Mouse (Mus musculus) cerebellum, postnatal 14 days (tissue): Measurements from ENCODE around the gene Neb.
A peak's percentile ranks its signal among the peaks of the same experiment; 100 is the strongest.

Experiments
- DNase-seq, 2 experiments: peaks; one replicate each; pipeline ENCODE4 v3.0.0; 2021; ENCODE audit warnings: mixed read lengths in 2 of 2

Neb gene

DNA sequence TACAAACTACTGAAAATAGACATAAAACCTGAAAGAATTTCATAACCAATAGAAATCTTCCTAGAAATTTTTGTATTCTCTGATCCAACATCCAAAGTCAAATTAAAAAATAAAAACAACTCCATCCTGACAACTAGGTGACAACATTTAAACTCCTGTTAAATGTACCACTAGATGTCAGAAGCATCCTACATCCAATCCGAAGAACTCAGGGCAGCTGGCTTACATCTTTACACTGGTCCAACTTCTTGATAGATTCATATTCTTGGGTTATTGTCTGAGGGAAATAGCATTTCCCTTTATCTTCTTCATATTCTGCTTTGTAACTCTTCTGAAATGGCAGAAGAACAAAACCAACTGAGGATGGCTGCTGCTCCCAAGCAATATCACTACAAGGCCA, 74.9 kb downstream of the Neb start:
- no peak for DNase-seq

DNA sequence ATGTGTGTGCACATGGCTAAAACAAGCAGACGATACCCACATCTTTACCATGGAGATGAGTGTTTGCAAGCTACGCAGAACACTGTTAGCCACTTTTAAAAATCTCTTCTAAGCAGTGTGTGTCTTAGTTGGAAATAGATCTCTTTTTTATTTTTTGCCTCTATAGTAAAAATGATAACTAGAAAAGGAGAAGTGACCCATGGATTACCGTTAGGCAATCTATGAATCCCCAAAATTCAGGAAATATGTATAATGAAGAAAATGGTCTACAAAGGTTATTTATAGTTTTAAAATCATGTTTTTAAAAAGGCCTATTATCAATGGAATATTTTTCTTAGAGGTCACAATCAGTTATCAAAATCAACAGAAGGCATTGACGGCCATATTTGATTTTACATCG, 80.3 kb downstream of the Neb start:
- DNase-seq, result no peak

- no peak for DNase-seq
Measured at GRCm38 (mm10) chr2:52296779-52297178, 81.5 kb downstream of the Neb start.

DNA sequence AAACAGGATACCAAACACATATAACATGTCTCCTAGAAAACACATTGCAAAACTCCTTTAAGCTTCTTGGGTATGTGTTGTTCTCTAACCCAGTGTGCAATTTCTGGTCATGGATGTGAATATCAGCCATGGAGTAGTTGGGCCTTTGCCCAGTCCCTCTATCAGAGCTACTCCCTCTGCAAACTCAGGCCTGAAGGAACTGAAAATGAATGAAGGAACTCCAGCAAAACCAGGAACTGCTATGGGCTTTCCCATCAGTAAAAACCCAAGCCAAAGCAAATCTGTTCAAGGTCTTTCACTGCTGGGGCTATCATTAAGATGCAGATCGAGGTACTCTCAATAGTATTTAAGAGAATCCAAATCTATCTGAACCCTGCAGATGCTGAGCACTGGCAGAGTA, 90.8 kb downstream of the Neb start:
- DNase-seq, result no peak

- DNase-seq, result no peak
Measured at GRCm38 (mm10) chr2:52286421-52286820, 91.9 kb downstream of the Neb start.

DNA sequence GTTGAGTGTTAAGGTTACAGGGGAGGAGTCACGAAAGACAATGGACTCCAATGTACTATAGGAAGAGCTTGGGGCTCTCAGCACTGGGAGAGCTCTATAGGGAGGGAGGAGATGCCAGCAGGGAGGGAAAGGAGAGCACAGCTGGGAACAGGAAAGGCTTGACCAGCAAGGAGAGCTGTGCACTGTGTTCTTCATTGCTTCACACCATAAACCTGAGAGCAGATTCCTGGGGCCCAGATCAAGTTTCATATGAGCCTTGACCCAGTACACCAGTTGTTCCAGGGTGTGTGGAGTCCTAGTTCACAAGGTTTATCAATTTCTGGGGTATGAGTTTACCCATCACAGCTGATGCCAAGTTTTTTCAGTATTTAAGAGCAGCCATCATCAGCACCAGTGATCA, 106.1 kb downstream of the Neb start:
- DNase-seq, result no peak

GRCm38 (mm10) chr2:52270911-52271310, 107.4 kb downstream of the Neb start:
- peak; percentile 46 to 48 for DNase-seq

DNA sequence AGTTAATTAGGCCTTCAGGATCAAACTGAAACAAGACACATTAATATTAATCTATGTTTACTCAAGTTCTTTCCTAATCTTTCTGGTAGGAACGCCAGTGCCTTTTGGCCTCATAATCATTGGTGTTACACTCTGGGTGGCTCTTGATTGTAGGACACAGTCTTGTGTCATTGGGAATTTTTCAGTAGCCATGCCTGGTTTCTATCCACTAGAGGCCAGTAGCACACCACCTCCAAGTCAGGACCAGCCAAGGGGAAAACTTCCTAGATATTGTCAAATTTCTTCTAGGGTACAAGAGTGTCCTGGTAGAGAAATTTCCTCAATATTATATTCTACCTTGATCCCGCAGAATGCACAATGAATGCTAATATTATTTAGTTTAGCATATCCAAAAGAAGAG, 116.1 kb downstream of the Neb start:
- DNase-seq, result peak; percentile 69 to 77

DNA sequence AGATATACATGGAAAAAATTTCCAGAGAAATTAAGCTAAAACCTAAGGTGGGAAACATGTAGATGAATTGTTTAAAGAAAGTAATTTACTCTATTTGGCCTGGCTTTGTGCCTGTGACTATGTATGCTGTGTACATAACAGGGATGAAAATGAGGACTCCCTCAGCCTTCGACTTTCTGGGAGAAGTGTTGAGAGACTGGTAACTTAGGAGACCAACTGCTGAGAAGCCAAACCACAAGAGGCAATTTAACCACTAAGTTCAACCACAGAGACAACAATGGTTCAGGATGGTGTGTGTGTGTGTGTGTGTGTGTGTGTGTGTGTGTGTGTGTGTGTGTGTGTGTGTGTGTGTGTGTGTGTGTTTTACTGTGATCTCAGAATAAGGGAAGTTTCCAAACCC, 126.2 kb downstream of the Neb start:
- DNase-seq, result no peak

GRCm38 (mm10) chr2:52248316-52248826, 129.9 kb downstream of the Neb start:
- peak in 1 of 2 experiments; percentile 32 for DNase-seq

GRCm38 (mm10) chr2:52245091-52245490, 133.2 kb downstream of the Neb start:
- DNase-seq, result peak; percentile 37 to 72

- DNase-seq, result peak; percentile 57 to 69
Measured at GRCm38 (mm10) chr2:52242691-52243090, 135.6 kb downstream of the Neb start.

- DNase-seq, result no peak
Measured at GRCm38 (mm10) chr2:52237892-52238291, 140.4 kb downstream of the Neb start.

DNA sequence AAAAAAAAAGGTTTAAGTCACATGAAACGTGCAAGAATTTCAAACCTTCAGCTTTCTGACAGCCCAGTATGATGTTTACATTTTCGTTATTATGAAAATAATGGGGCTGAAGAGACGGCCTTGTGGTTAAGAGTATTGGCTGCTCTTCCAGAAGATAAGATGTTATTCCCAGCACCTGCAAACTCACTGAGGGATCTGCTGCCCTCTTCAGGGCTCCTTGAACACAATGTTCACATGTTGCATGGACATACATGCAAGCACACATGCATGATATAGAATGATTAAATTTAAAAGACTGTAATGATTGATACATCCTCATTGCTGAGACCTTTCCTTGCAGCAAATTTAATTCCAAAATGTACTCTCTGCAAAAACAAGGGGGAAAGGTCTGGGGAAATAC, 150.7 kb downstream of the Neb start:
- DNase-seq, result peak; percentile 47 to 55

DNA sequence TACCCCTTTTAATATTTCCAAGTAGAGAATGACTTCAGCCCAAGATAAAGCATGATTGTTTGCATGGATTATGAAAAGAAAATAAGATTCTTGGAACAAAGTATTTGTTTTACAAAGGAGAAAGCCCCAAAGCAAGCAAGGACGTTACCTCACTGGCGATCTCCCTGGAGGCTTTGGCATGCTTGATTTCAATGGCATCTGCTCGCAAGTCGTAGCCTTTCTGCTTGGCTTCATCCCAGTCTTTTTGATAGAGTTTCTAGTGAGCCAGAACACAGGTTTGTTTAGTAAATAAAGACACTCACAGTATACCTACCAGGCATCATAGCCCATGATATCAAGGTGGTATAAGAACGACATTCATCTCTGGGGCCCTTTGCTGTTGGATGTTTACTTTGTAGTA, 153.9 kb downstream of the Neb start:
- DNase-seq, result peak; percentile 56 to 69

DNA sequence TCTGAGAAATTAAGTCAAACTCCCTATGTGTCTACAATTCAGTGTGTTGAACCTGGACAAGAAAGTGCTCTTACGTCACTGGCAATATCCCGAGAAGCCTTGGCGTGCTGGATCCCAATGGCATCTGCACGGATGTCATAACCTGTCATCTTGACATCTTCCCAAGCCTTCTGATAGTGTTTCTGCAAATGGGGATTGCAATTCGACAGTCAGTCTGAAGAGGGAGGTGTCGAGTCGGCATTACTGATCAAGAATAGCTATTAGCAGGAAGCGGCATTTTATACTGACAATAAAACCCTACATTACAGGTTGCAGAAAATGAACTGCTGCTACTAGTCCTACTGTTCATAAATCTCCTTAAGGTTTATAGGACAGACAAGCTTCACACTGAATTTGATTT, 158.2 kb downstream of the Neb start:
- DNase-seq, result peak; percentile 78 to 82

- DNase-seq, result peak in 1 of 2 experiments; percentile 53
Measured at GRCm38 (mm10) chr2:52215945-52216344, 162.3 kb downstream of the Neb start.

DNA sequence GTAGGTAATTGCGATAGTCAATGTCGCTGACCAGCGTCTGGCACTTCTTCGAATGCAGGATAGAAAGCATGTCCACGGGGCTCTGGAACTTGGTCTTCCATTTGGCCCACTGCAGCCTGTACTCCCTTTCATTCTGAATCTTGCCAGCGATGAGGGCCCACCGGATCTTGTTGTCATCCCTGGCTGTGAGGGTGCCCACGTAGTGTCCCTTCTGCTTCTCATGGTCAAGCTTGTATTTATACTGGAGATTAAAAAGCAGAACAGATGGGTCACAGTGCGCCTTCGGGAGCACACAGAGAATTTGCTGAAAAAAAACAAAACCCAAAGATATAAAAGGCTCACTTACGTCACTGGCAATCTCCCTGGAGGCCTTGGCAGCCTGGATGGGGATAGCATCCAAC, 165.7 kb downstream of the Neb start:
- peak; percentile 87 to 93 for DNase-seq

DNA sequence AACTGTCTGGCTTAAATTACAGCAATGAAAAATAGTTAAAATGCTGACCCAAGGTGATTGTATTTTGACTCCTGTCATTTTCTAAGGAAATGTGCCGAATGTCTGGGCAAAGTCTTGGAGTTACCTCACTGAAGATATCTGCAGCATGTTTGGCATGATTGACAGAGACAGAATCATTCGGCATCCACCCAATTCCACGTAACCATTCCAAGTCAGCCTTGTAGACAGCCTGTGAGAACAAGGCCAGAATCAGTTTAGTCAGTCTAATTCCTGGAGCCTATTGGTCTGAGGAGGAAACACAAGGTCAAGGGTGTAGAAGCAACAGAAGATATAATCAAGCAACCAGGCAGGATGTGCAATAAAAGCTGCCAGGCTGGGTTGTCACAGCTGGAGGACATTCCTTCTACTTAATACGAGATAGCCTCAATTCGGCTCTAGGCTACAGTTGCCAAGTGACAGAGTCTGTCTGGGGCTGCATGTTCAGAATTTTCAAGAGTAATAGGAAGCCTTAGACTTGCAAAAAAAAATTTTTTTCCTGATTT, 166.8 kb downstream of the Neb start:
- DNase-seq, result peak; percentile 87

DNA sequence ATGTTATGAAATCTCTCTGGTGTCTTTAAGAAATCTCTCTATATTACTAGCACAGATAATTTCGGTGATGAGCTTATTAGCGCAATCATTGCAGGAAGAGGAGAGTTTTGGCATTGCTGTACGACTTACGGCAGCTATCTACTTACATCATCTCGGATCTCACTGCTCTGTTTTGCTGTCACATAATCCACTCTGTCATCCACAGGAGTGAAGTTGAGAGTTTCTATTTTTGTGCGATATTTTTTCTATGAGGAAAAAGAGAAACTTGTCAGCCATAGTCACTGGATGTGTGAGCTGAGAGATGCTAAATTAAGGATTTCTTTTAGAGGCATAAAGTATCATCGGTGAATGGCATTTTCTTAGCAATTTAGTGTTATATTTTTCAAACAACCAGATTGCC, 167.6 kb downstream of the Neb start:
- DNase-seq, result no peak

DNA sequence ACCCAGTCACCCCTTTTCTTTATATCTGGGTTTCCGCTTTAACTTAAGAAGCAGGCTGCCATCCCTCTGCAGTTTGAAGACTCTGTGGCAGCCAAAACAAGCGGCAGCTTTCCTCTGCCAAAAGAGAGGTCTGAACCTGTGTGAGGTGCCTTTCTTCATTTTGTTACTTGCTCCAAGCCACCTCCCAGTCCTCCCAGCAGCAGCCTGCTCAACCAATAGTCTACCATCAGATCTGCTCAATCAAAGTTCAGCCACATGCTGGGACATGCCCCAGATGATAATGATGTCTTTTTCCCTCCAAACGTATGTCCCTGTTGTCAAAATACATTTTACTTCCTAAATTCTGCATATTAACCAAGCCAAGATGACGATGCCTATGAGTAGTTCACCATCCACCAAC, 173.3 kb downstream of the Neb start:
- no peak for DNase-seq

GRCm38 (mm10) chr2:52193629-52194028, 184.6 kb downstream of the Neb start:
- peak; percentile 33 to 65 for DNase-seq

- no peak for DNase-seq
Measured at GRCm38 (mm10) chr2:52179678-52180077, 198.6 kb downstream of the Neb start.

DNA sequence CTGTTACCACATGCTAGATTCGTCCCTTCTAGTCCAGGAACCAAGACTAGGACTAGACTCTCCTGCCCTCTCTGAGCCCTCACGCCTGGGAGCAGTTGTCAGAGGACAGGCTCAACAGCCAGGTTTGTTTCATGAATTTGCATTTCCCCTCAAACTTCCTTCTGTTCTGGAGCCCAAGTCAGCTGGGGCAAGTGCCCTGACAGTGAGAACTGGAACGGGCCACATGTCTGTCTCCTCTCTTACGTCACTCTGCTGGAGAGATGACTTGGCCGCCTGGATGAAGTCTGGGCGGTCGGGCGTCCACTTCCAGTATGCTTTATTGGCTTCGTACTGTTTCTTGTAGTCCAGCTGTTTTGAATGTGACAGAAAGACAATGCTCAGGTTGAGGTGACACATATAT, 200.5 kb downstream of the Neb start:
- peak in 1 of 2 experiments; percentile 31 for DNase-seq

- DNase-seq, result peak; percentile 58 to 76
Measured at GRCm38 (mm10) chr2:52177184-52177583, 201.1 kb downstream of the Neb start.
